Mouse (Mus musculus): Measurements from ENCODE around the gene Gm16368.
"Not testable (repeated sequence)": the region's sequence is repeated elsewhere in the genome, so short reads cannot be mapped to it uniquely, and the experiment has no call there.

Gm16368 gene

GRCm38 (mm10) chr12:88083397-88083796 is at the start of gene Gm16368:
Gm16368 (plus strand) TSS chr12:88083697.
- DNase-seq (ENCODE audit: low spot score in 2 of 2) = not testable (repeated sequence)

GRCm38 (mm10) chr12:88039062-88039461 is 44.4 kb upstream of the Gm16368 start:
- not testable (repeated sequence) for DNase-seq (ENCODE audit: low spot score in 2 of 2)

GRCm38 (mm10) chr12:88039703-88040102 is 43.8 kb upstream of the Gm16368 start:
- DNase-seq (ENCODE audit: low spot score in 2 of 2) = not testable (repeated sequence)

- DNase-seq (ENCODE audit: low spot score in 2 of 2) = not testable (repeated sequence)
Observed at GRCm38 (mm10) chr12:88045226-88045625, 38.3 kb upstream of the Gm16368 start.

All from spleen, postnatal 4 days (tissue).